Comparison of ENCODE assay signal across 9 mouse cellular contexts in the genomic region with DNA sequence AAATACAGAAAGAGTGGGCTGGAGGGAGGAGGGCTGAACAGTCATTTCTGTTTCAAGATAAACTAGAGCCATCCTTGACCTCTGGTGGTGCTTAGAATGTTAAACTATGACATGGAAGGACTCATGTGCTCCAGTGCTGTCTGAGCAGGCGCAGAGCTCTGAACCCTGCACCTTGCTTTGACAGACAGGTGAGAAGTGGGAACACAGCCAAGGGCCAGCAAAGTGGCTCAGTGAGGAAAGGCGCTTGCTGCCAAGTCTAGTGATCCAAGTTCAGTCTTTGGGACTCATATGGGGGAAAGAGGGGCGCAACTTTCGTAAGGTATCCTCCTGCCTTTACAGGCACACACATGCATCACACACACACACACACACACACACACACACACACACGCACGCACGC. TPM values are rescaled to one million over a fixed set of nuclear protein-coding genes. Genes with fewer than 3 reads are reported as not detected.
"Had no signal": no experiment of that assay in that cellular context is flagged by ENCODE, and none has a peak within 500 bp of the region (broad histone marks: within the 10 kb centered on the region; RNA-seq: fewer than 3 reads in every experiment).

No protein-coding gene starts in this region.

- DNase-seq: thymus, adult 18-20 months had no signal

- H3K27me3 ChIP-seq: liver, embryonic 13.5 days had no signal

- H3K4me3 ChIP-seq: left cerebral cortex, adult 2 months; liver, embryonic 13.5 days; megakaryocyte, embryonic 14.5 days; midbrain, embryonic 10.5 days had no signal

- H3K27ac ChIP-seq: kidney, postnatal 0 days; left cerebral cortex, adult 2 months; liver, embryonic 13.5 days; midbrain, embryonic 10.5 days had no signal

- H3K36me3 ChIP-seq: liver, embryonic 13.5 days; midbrain, embryonic 10.5 days had no signal

- H3K9ac ChIP-seq: liver, embryonic 13.5 days; lung, embryonic 14.5 days had no signal

RNA-seq across cellular contexts. Expression of a gene that starts 58.3 kb away (rescaled TPM):
- polyA plus RNA-seq: inflammation-experienced regulatory T-cells, adult 6 months; testis, adult 2 months had no signal
